Mouse (Mus musculus): ENCODE measurements at regions not wholly inside any gene's neighbourhood (a gene's known extent, or its start where the extent isn't known, plus 50 kb on each side); places are given as distances from the start of the nearest gene placed in this dataset.

GRCm38 (mm10) chr15:45453797-45454196 is 5319.6 kb downstream of the 9330182O14Rik start:
- peak; percentile 52 for DNase-seq (ENCODE audit: low spot score)

GRCm38 (mm10) chr15:45470425-45470824 is 5336.3 kb downstream of the 9330182O14Rik start:
- no peak for DNase-seq (ENCODE audit: low spot score)

GRCm38 (mm10) chr15:45473191-45473590 is 5339.0 kb downstream of the 9330182O14Rik start:
- no peak for DNase-seq (ENCODE audit: low spot score)

GRCm38 (mm10) chr15:45510271-45510670 is 5376.1 kb downstream of the 9330182O14Rik start:
- no peak for DNase-seq (ENCODE audit: low spot score)

Data from heart, adult 8-10 months (tissue).